Mouse (Mus musculus) G1E (cell line): ENCODE measurements around the gene Map4k2. TPM values are rescaled to one million over a fixed set of nuclear protein-coding genes. Genes with fewer than 3 reads are reported as not detected.
A peak's percentile ranks its signal among the peaks of the same experiment; 100 is the strongest.

ENCODE experiments used
- ATAC-seq: 2 replicates; pipeline ENCODE4 v1.8.0; 2016; ENCODE audit warnings: mild to moderate bottlenecking; ENCODE audit not compliant: insufficient number of reproducible peaks, poor library complexity, low FRiP score, severe bottlenecking; ENCODE audit errors: extremely low read depth
- DNase-seq: peaks from one replicate; pipeline ENCODE4 v3.0.0; 2012; ENCODE audit warnings: low spot score
- H3K27me3 ChIP-seq: 2 replicates; pipeline ENCODE4 v1.6.1; 2012; ENCODE audit warnings: mild to moderate bottlenecking, low read length, inconsistent platforms; ENCODE audit not compliant: insufficient read depth
- H3K36me3 ChIP-seq: replicated peaks from 2 replicates; pipeline ENCODE3; 2012; ENCODE audit warnings: mild to moderate bottlenecking, inconsistent platforms
- H3K4me1 ChIP-seq: 2 replicates; pipeline ENCODE4 v1.6.1; 2012; ENCODE audit warnings: low read depth, low read length, inconsistent platforms, mixed read lengths; ENCODE audit not compliant: insufficient read depth
- H3K4me3 ChIP-seq: 2 replicates; pipeline ENCODE4 v1.5.1; 2012; ENCODE audit warnings: low read depth, mild to moderate bottlenecking, inconsistent platforms, low read length, moderate library complexity, mixed read lengths
- H3K9me3 ChIP-seq: replicated peaks from 2 replicates; pipeline ENCODE4 v1.6.1; 2012; ENCODE audit warnings: inconsistent platforms
- CTCF ChIP-seq: IDR thresholded peaks from 2 replicates; pipeline ENCODE4 v1.5.1; 2012; ENCODE audit warnings: low read depth, low read length, inconsistent platforms, mixed read lengths
- GATA1 ChIP-seq: IDR thresholded peaks from 2 replicates; pipeline ENCODE4 v1.6.1; 2012; ENCODE audit warnings: borderline replicate concordance, low read length, inconsistent platforms, mixed read lengths
- GATA2 ChIP-seq: IDR thresholded peaks from 2 replicates; pipeline ENCODE4 v1.6.1; 2012; ENCODE audit warnings: low read depth, low read length, inconsistent platforms, borderline replicate concordance
- POLR2AphosphoS5 ChIP-seq: IDR thresholded peaks from 2 replicates; pipeline ENCODE4 v1.6.1; 2012; ENCODE audit warnings: low read depth, low read length, inconsistent platforms; ENCODE audit not compliant: insufficient replicate concordance
- TAL1 ChIP-seq: conservative IDR thresholded peaks from 2 replicates; pipeline ENCODE4 v1.6.1; 2012; ENCODE audit warnings: low read depth, low read length, inconsistent platforms, mixed read lengths
- polyA plus RNA-seq: library from polyadenylated mRNA; stranded (reverse); fragments of >175 nt; gene quantifications from 2 replicates; pipeline ENCODE4 v1.2.3, GENCODE M21; 2012
- total RNA-seq, 2 experiments: library from RNA; stranded (forward) in 1 of 2; stranded (reverse) in 1 of 2; fragments of 200-1000 nt in 1 of 2; fragments of >200 nt in 1 of 2; fragmentation: Nextera tagmentation in 1 of 2; gene quantifications; 2 replicates each; pipeline ENCODE4 v1.2.3; 2014 to 2017

Map4k2 gene
- total and polyA plus RNA-seq, 3 experiments = 13.2 to 26.6 (median 13.4) TPM

DNA sequence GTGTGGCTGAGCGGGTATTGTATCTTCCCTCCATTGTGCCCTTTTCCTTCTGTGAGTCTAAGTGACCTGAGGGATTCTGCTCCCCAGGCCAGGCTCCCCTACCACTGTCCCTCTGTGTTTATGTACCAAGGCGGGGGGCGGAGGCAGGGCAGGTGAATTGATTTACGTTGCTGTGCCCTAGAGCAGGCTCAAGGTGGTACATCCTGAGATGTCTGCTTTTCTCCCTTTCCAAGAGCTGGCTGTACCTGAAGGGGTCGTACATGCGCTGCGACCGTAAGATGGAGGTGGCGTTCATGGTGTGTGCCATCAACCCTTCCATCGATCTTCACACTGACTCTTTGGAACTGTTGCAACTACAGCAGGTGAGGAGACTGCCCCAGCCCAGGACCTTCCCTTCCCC is 4.0 kb upstream of the Map4k2 start:
- Histone ChIP-seq H3K9me3 (no peaks in the 10 kb centered on the region), H3K36me3 (peaks cover 49% of the 10 kb centered on the region), H3K4me1 (peaks cover 71% of the 10 kb centered on the region), H3K27me3 (no peaks in the 10 kb centered on the region), H3K4me3 (peak overlapping the region; percentile 59; the same call in 1 of the 2 replicates)
- TF ChIP-seq GATA2 = no peak
- TF ChIP-seq POLR2AphosphoS5 = no peak
- no peak for TF ChIP-seq TAL1
- TF ChIP-seq CTCF = no peak
- TF ChIP-seq GATA1 = no peak
- no peak for ATAC-seq
- DNase-seq = no peak

DNA sequence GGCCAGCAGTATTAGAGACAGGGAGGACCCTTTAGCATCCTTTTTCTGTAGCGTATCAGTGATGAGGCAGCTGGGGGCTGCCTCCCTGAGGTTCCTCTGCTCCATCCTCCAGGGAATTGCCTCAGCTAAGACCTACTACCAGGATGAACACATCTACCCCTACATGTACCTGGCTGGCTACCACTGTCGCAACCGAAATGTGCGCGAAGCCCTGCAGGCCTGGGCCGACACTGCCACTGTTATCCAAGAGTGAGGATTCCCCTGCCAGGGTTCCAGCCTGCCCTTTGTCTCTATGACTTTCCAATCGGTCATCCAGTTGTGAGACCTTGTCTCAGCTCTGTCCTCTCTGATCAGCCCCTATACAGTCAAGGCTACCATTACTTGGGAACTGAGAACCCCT is 2.8 kb upstream of the Map4k2 start:
- Histone ChIP-seq H3K36me3 (peaks cover 61% of the 10 kb centered on the region), H3K4me1 (peaks cover 77% of the 10 kb centered on the region), H3K9me3 (no peaks in the 10 kb centered on the region), H3K27me3 (no peaks in the 10 kb centered on the region), H3K4me3 (no peak overlapping the region)
- no peak for ATAC-seq
- TF ChIP-seq CTCF = no peak
- no peak for TF ChIP-seq GATA1
- TF ChIP-seq POLR2AphosphoS5 = no peak
- TF ChIP-seq GATA2 = no peak
- no peak for TF ChIP-seq TAL1
- no peak for DNase-seq

GRCm38 (mm10) chr19:6338716-6339115 is 2.2 kb upstream of the Map4k2 start:
- no peak for TF ChIP-seq GATA2
- no peak for TF ChIP-seq POLR2AphosphoS5
- Histone ChIP-seq H3K27me3 (no peaks in the 10 kb centered on the region), H3K9me3 (no peaks in the 10 kb centered on the region), H3K4me1 (peaks cover 75% of the 10 kb centered on the region), H3K4me3 (no peak overlapping the region), H3K36me3 (peaks cover 66% of the 10 kb centered on the region)
- DNase-seq = no peak
- ATAC-seq = no peak

DNA sequence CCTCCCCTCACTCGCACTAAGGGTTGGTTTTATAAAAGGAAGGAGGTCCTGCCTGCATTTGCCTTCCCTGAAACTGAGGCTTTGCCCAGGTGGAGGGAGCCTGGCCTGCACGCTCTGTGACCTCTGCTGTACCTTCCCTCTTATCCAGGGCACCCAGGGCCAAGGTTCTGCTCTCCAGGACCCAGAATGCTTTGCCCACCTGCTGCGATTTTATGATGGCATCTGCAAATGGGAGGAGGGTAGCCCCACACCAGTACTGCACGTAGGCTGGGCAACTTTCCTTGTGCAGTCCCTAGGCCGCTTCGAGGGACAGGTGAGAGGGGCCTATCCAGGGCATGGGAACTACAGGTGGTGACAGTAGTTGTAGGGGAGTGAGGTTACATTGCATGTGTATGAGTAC is 1.7 kb upstream of the Map4k2 start:
- Histone ChIP-seq H3K36me3 (peaks cover 71% of the 10 kb centered on the region), H3K4me3 (no peak overlapping the region), H3K27me3 (no peaks in the 10 kb centered on the region), H3K4me1 (peaks cover 70% of the 10 kb centered on the region), H3K9me3 (no peaks in the 10 kb centered on the region)
- ATAC-seq (no peak), DNase-seq (no peak)
- TF ChIP-seq GATA2 (no peak), POLR2AphosphoS5 (no peak), TAL1 (no peak), CTCF (no peak), GATA1 (no peak)

- Histone ChIP-seq H3K36me3 (peaks cover 79% of the 10 kb centered on the region), H3K4me1 (peaks cover 66% of the 10 kb centered on the region)
Measured at GRCm38 (mm10) chr19:6339890-6340504, 938 bp upstream of the Map4k2 start.

DNA sequence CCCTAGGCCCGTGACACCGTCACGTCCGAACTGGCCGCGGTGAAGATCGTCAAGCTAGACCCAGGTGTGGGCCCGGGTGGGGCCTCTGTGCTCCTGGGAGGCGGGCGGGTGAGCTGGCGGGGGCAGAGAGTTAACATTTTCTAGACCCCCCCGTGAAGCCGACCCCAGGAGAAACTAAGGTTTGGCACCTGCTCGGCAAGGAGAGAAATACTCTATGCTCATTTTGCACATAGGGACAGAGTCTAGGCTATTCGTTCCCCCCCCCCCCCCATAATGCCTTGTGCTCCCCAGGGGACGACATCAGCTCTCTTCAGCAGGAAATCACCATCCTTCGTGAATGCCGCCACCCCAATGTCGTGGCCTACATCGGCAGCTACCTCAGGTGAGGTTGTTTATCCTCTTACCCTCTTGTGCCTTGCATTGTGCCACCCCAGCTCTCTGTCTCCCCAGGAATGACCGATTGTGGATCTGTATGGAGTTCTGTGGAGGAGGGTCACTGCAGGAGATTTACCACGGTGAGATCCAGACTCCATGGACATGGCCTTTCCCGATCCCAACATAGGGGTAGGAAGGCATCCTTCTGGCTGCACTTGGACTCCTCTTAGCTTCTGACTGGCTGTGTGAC is 630 bp downstream of the Map4k2 start:
- Histone ChIP-seq H3K9me3 (no peaks in the 10 kb centered on the region), H3K4me1 (peaks cover 55% of the 10 kb centered on the region), H3K27me3 (no peaks in the 10 kb centered on the region), H3K36me3 (peaks cover 90% of the 10 kb centered on the region), H3K4me3 (peak overlapping the region; percentile 80)
- TF ChIP-seq GATA1 (no peak), CTCF (no peak), POLR2AphosphoS5 (no peak), GATA2 (no peak)
- ATAC-seq = no peak
- DNase-seq = no peak

More at GRCm38 (mm10) chr19:6339890-6340504, 938 bp upstream of the Map4k2 start:
- Histone ChIP-seq H3K9me3 (no peaks in the 10 kb centered on the region), H3K27me3 (no peaks in the 10 kb centered on the region), H3K4me3 (no peak overlapping the region; the same call in 1 of the 2 replicates)
- DNase-seq (peak; percentile 6), ATAC-seq (no peak)
- TF ChIP-seq CTCF = no peak
- TF ChIP-seq POLR2AphosphoS5 = no peak
- TF ChIP-seq GATA2 = no peak
- TF ChIP-seq GATA1 = no peak
- no peak for TF ChIP-seq TAL1
